In genomic region chr6:59161801-59162478, GRCm38 (mm10) we compare ENCODE assay signal across 20 mouse cellular contexts.
"Had no signal": no experiment of that assay in that cellular context is flagged by ENCODE, and none has a peak within 500 bp of the region (broad histone marks: within the 10 kb centered on the region; RNA-seq: fewer than 3 reads in every experiment).

No protein-coding gene starts in this region.

- DNase-seq: liver, postnatal 0 days; lung, adult 2 months; lung, postnatal 14 days; lung, postnatal 36 days; right cerebral cortex, adult 18-20 months; right cerebral cortex, postnatal 25 days; right cerebral cortex, postnatal 4 days; spleen, adult 18-20 months; thymus, adult 18-20 months; thymus, postnatal 14 days; thymus, postnatal 36 days had no signal

- H3K36me3 ChIP-seq: lung, embryonic 15.5 days; midbrain, embryonic 10.5 days; midbrain, embryonic 12.5 days; neural tube, embryonic 13.5 days; neural tube, embryonic 15.5 days had no signal

- H3K4me3 ChIP-seq: lung, embryonic 15.5 days; midbrain, embryonic 10.5 days; midbrain, embryonic 12.5 days; myocyte; neural tube, embryonic 13.5 days; neural tube, embryonic 15.5 days had no signal

- H3K4me1 ChIP-seq: lung, embryonic 15.5 days; midbrain, embryonic 10.5 days; midbrain, embryonic 12.5 days; neural tube, embryonic 13.5 days; neural tube, embryonic 15.5 days had no signal

- H3K27me3 ChIP-seq: lung, embryonic 15.5 days; midbrain, embryonic 12.5 days; neural tube, embryonic 13.5 days; neural tube, embryonic 15.5 days had no signal

- ATAC-seq: liver, postnatal 0 days; lung, postnatal 0 days; midbrain, embryonic 16.5 days had no signal

- H3K4me2 ChIP-seq: lung, embryonic 15.5 days; midbrain, embryonic 12.5 days; neural tube, embryonic 13.5 days; neural tube, embryonic 15.5 days had no signal

- H3K27ac ChIP-seq: lung, embryonic 15.5 days; macrophage; midbrain, embryonic 10.5 days; midbrain, embryonic 12.5 days; neural tube, embryonic 13.5 days; neural tube, embryonic 15.5 days had no signal

- H3K9ac ChIP-seq: liver, postnatal 0 days; lung, embryonic 15.5 days; midbrain, embryonic 12.5 days; neural tube, embryonic 13.5 days; neural tube, embryonic 15.5 days had no signal

- H3K9me3 ChIP-seq: lung, embryonic 15.5 days; midbrain, embryonic 10.5 days; midbrain, embryonic 12.5 days; neural tube, embryonic 13.5 days; neural tube, embryonic 15.5 days had no signal
